Mouse (Mus musculus): ENCODE measurements around the gene Mad2l2. TPM values are rescaled to one million over a fixed set of nuclear protein-coding genes. Genes with fewer than 3 reads are reported as not detected.

Gene Mad2l2
- polyA plus RNA-seq, 1 experiment = 35.6 TPM

- peaks cover 4% of the 10 kb centered on the region for H3K27me3 ChIP-seq (ENCODE audit: control insufficient read depth, insufficient read depth, insufficient read length)
- H3K79me2 ChIP-seq (ENCODE audit: control insufficient read depth, insufficient read depth) = no peaks in the 10 kb centered on the region
- H3K36me3 ChIP-seq (ENCODE audit: control insufficient read depth, insufficient read depth) = no peaks in the 10 kb centered on the region
- no peak overlapping the region for H3ac ChIP-seq (ENCODE audit: control insufficient read depth, insufficient read length, low read depth)
- H3K4me3 ChIP-seq (ENCODE audit: insufficient read depth, poor library complexity, severe bottlenecking) = no peak overlapping the region
- TF ChIP-seq MYOD1 (IDR thresholded peaks at IDR 0.05; ENCODE audit: control insufficient read depth, insufficient read length, low read depth) (no peak), MAX (IDR thresholded peaks at IDR 0.05) (no peak), FOSL1 (IDR thresholded peaks at IDR 0.05; ENCODE audit: insufficient read depth, low read length, poor library complexity, severe bottlenecking) (no peak), MYOG (IDR thresholded peaks at IDR 0.05; ENCODE audit: control insufficient read depth, extremely low read depth, insufficient read length) (no peak), CTCF (IDR thresholded peaks at IDR 0.05; ENCODE audit: control insufficient read depth, insufficient read depth, insufficient read length) (no peak)
- no peaks in the 10 kb centered on the region for H3K79me3 ChIP-seq (ENCODE audit: low read depth)
These were observed 28.5 kb downstream of the Mad2l2 start for GRCm38 (mm10) chr4:148158436-148159348.

GRCm38 (mm10) chr4:148159544-148160435 lies 29.6 kb downstream of the Mad2l2 start:
- Histone ChIP-seq H3K27me3 (ENCODE audit: control insufficient read depth, insufficient read depth, insufficient read length) (peaks cover 12% of the 10 kb centered on the region), H3K4me3 (ENCODE audit: insufficient read depth, poor library complexity, severe bottlenecking) (peak overlapping the region; percentile 14), H3K36me3 (ENCODE audit: control insufficient read depth, insufficient read depth) (no peaks in the 10 kb centered on the region), H3K79me3 (ENCODE audit: low read depth) (no peaks in the 10 kb centered on the region), H3ac (ENCODE audit: control insufficient read depth, insufficient read length, low read depth) (peak overlapping the region; percentile 61), H3K79me2 (ENCODE audit: control insufficient read depth, insufficient read depth) (no peaks in the 10 kb centered on the region)
- TF ChIP-seq MYOD1 (IDR thresholded peaks at IDR 0.05; ENCODE audit: control insufficient read depth, insufficient read length, low read depth) (no peak), MAX (IDR thresholded peaks at IDR 0.05) (no peak), CTCF (IDR thresholded peaks at IDR 0.05; ENCODE audit: control insufficient read depth, insufficient read depth, insufficient read length) (no peak), FOSL1 (IDR thresholded peaks at IDR 0.05; ENCODE audit: insufficient read depth, low read length, poor library complexity, severe bottlenecking) (no peak), USF1 (IDR thresholded peaks at IDR 0.05; ENCODE audit: low read depth) (no peak), CEBPB (IDR thresholded peaks at IDR 0.05; ENCODE audit: low read depth) (no peak), MYOG (IDR thresholded peaks at IDR 0.05; ENCODE audit: control insufficient read depth, extremely low read depth, insufficient read length) (no peak)

GRCm38 (mm10) chr4:148160436-148161390 lies 30.5 kb downstream of the Mad2l2 start, which contains the start of the genes Fbxo44 and Fbxo2:
Fbxo44 (minus strand) TSS chr4:148160482.
Fbxo2 (plus strand) TSS chr4:148160621.
- Histone ChIP-seq H3K36me3 (ENCODE audit: control insufficient read depth, insufficient read depth) (no peaks in the 10 kb centered on the region), H3ac (ENCODE audit: control insufficient read depth, insufficient read length, low read depth) (peak within 1 kb of the TSS; percentile 61), H3K4me3 (ENCODE audit: insufficient read depth, poor library complexity, severe bottlenecking) (peak within 1 kb of the TSS; percentile 14), H3K79me3 (ENCODE audit: low read depth) (no peaks in the 10 kb centered on the region), H3K27me3 (ENCODE audit: control insufficient read depth, insufficient read depth, insufficient read length) (peaks cover 21% of the 10 kb centered on the region), H3K79me2 (ENCODE audit: control insufficient read depth, insufficient read depth) (no peaks in the 10 kb centered on the region)
- TF ChIP-seq FOSL1 (IDR thresholded peaks at IDR 0.05; ENCODE audit: insufficient read depth, low read length, poor library complexity, severe bottlenecking) = no peak
- no peak for TF ChIP-seq CEBPB (IDR thresholded peaks at IDR 0.05; ENCODE audit: low read depth)
- no peak for TF ChIP-seq MYOD1 (IDR thresholded peaks at IDR 0.05; ENCODE audit: control insufficient read depth, insufficient read length, low read depth)
- TF ChIP-seq USF1 (IDR thresholded peaks at IDR 0.05; ENCODE audit: low read depth) = no peak
- no peak for TF ChIP-seq MAX (IDR thresholded peaks at IDR 0.05)
- no peak for TF ChIP-seq MYOG (IDR thresholded peaks at IDR 0.05; ENCODE audit: control insufficient read depth, extremely low read depth, insufficient read length)
- no peak for TF ChIP-seq CTCF (IDR thresholded peaks at IDR 0.05; ENCODE audit: control insufficient read depth, insufficient read depth, insufficient read length)

- TF ChIP-seq CTCF (IDR thresholded peaks at IDR 0.05; ENCODE audit: control insufficient read depth, insufficient read depth, insufficient read length) (peak; percentile 97), MAX (IDR thresholded peaks at IDR 0.05) (no peak)
- no peak overlapping the region for H3K4me3 ChIP-seq (ENCODE audit: insufficient read depth, poor library complexity, severe bottlenecking)
- no peaks in the 10 kb centered on the region for H3K36me3 ChIP-seq (ENCODE audit: control insufficient read depth, insufficient read depth)
- no peaks in the 10 kb centered on the region for H3K79me2 ChIP-seq (ENCODE audit: control insufficient read depth, insufficient read depth)
- peak overlapping the region; percentile 19 for H3ac ChIP-seq (ENCODE audit: control insufficient read depth, insufficient read length, low read depth)
- H3K79me3 ChIP-seq (ENCODE audit: low read depth) = no peaks in the 10 kb centered on the region
- peaks cover 28% of the 10 kb centered on the region for H3K27me3 ChIP-seq (ENCODE audit: control insufficient read depth, insufficient read depth, insufficient read length)
These were observed 33.8 kb downstream of the Mad2l2 start for GRCm38 (mm10) chr4:148164002-148164439.

- TF ChIP-seq MYOD1 (IDR thresholded peaks at IDR 0.05; ENCODE audit: control insufficient read depth, insufficient read length, low read depth) (no peak), MYOG (IDR thresholded peaks at IDR 0.05; ENCODE audit: control insufficient read depth, extremely low read depth, insufficient read length) (no peak), USF1 (IDR thresholded peaks at IDR 0.05; ENCODE audit: low read depth) (no peak), MAX (IDR thresholded peaks at IDR 0.05) (no peak), CTCF (IDR thresholded peaks at IDR 0.05; ENCODE audit: control insufficient read depth, insufficient read depth, insufficient read length) (no peak), CEBPB (IDR thresholded peaks at IDR 0.05; ENCODE audit: low read depth) (no peak), FOSL1 (IDR thresholded peaks at IDR 0.05; ENCODE audit: insufficient read depth, low read length, poor library complexity, severe bottlenecking) (no peak)
- Histone ChIP-seq H3K4me3 (ENCODE audit: insufficient read depth, poor library complexity, severe bottlenecking) (no peak overlapping the region), H3K79me2 (ENCODE audit: control insufficient read depth, insufficient read depth) (no peaks in the 10 kb centered on the region), H3K36me3 (ENCODE audit: control insufficient read depth, insufficient read depth) (no peaks in the 10 kb centered on the region), H3K79me3 (ENCODE audit: low read depth) (no peaks in the 10 kb centered on the region), H3ac (ENCODE audit: control insufficient read depth, insufficient read length, low read depth) (no peak overlapping the region), H3K27me3 (ENCODE audit: control insufficient read depth, insufficient read depth, insufficient read length) (peaks cover 28% of the 10 kb centered on the region)
These were observed 34.3 kb downstream of the Mad2l2 start for GRCm38 (mm10) chr4:148164461-148164860.
